Mouse (Mus musculus) layer of hippocampus, postnatal 25 days (tissue): ENCODE results near the gene Susd6. TPM values are rescaled to one million over a fixed set of nuclear protein-coding genes. Genes with fewer than 3 reads are reported as not detected.
"Not testable (repeated sequence)": the region's sequence is repeated elsewhere in the genome, so short reads cannot be mapped to it uniquely, and the experiment has no call there.

Source experiments
- DNase-seq, 2 experiments: peaks; one replicate each; pipeline ENCODE4 v3.0.0; 2022; ENCODE audit warnings: mixed read lengths in 2 of 2, low spot score in 1 of 2; ENCODE audit errors: extremely low spot score in 1 of 2
- total RNA-seq, 2 experiments: library from RNA; stranded (reverse); gene quantifications; 2 replicates each; pipeline ENCODE4 v1.2.3; 2021

The Susd6 gene
- total RNA-seq, 2 experiments from 2014 or later: 59.9 to 64.5 TPM

DNA sequence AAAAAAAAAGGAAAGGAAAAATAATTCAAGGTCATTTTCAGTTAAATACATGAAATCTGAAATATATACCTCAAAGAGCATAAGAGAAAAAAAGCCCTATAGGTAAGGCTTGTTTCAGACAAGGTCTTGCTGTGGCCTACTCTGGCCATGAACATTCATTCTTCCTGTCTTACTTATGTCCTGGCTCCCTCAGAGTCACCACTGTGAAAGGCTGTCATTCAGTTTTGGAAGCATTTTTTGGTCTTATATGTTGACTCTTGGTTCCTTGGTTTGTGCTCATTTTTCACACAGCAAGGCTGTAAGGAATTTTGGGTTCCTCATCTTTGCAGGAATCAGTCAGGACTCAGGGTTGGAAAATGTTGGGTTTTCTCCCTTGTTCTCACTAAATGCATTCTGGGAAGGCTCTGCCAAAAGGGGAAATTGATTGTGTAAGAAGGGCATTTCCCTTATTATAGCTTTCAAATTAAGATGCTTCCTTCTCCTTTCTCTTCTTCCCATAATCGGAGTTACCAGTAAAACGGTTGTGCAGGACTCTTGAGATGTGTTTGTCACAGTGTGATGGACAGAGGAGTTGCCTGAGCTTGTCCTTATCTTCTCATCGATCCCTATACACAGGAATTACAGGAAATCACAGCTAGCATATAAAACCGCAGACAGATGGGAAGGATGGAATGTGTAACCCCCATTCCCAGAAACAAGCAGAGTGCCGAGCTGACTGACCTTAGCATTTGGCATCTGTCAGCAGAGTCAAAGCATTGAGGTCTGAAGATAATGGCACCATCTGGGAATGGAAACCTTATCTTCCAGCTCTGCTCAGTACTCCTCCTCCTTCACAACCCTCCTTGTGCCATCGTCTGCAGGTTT lies 21.6 kb downstream of the Susd6 start:
- no peak for DNase-seq

- DNase-seq: no peak
Measured at GRCm38 (mm10) chr12:80812510-80812820, 22.2 kb downstream of the Susd6 start.

- DNase-seq: no peak
Measured at GRCm38 (mm10) chr12:80813456-80813855, 23.1 kb downstream of the Susd6 start.

DNA sequence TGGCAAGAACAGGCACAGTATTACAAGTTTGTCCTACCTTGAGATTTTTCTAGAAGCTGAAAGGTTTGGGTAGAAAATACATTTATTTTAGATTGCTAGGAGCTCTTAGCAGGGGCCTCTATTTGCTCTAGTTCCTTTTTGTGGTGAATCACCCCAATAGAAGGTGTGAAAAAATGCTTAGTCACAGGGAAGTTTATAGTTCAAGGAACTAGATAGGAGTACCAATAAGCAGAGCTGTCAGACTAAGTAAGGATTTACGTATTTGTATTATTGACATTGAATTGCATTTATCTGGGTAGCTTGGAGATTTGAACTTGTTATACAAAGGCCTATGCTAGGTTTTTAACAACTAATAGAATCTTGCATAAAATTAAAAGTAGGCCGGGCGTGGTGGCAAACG lies 23.6 kb downstream of the Susd6 start:
- DNase-seq: no peak

DNA sequence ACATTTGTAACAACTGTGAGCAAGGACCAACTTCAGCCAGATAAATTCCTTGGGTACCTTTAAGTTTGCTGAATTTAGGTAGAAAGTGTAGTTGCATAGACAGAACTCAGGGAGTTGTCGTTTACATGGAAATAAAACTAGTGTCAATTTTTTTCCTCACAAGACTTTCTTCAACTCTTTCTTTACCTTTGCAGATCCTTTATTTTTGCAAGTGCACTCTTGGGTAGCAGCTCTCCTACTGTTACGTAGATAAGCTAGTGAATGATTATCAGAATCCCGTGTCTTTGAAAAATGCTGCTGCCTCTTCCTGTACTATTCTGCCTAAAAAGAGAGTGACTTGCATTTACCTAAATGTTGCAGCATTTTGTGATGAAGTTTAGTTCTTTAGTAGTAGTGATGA lies 24.2 kb downstream of the Susd6 start:
- no peak for DNase-seq

DNA sequence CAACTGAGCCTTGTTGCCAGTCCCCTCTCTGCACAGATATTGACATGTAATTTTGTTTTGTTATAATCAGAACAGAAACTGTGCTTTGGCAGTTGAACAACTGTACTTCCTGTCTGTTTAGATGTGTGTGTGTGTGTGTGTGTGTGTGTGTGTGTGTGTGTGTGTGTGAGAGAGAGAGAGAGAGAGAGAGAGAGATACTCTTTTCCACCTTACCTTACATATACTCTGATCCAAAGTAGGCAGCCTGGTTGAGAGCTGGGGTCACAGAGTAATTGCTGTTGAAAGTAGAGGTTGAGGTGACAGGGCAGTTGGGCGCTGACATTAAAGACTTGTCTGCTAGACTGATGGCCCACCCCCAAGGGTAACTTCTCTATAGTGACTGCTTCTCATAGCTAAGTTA lies 25.0 kb downstream of the Susd6 start:
- DNase-seq: no peak

DNA sequence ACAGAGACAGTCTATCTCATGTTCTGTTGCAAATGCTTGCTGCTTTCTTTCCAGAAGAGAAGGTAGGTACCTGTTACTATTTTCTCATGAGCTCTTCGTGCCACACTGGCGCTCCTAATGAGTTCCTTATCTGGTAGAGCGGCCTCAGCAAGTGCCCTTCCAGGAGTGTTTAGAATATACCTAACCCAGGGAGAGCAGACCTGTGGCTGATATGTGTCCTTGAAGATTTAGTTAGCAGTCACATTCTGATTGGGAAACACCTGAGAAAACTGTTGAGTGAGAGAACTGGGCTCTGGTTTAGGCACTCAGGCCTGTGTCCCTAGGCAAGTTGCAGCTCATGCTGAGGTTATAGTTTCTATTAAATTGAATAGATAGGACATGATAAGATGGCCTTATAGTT lies 25.6 kb downstream of the Susd6 start:
- DNase-seq: no peak

GRCm38 (mm10) chr12:80816380-80817086 lies 26.2 kb downstream of the Susd6 start:
- DNase-seq: no peak

GRCm38 (mm10) chr12:80817697-80818235 lies 27.5 kb downstream of the Susd6 start:
- no peak for DNase-seq

- not testable (repeated sequence) for DNase-seq
Measured at GRCm38 (mm10) chr12:80819020-80819419, 28.7 kb downstream of the Susd6 start.

DNA sequence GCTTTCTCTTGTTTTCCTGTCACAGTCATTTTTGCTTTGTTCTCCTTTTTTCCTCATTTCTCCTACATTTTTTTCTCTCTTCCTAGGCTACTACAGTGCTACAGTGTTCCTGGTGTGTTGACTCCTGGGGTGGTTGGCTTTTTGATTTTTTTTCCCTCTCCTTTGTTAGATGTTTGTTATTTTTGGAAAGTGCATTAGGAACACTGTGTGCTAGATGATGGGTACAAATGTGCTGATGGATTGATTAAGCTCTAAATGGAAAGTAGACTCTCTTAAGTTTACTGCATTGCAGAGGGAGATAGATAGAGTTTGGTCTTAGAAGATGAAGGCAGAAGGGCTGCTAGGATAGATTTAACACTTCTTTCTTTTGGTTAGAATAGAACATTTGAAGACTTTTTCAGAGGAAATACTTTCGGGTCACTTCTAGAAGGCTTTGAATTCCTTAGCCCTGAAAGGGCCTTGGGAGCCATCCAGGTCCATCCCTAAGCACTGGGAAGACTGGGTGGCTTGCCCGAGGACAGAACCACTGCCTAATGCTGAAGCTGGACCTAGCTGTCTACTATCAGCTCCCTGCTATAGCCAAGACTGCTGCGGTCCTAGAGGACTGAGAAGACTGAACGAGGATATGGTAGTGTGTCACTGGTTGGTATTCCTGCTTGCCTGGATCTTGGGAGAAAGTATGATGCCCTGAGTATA lies 31.1 kb downstream of the Susd6 start:
- DNase-seq: no peak

- DNase-seq: no peak
Measured at GRCm38 (mm10) chr12:80822533-80822932, 32.2 kb downstream of the Susd6 start.

DNA sequence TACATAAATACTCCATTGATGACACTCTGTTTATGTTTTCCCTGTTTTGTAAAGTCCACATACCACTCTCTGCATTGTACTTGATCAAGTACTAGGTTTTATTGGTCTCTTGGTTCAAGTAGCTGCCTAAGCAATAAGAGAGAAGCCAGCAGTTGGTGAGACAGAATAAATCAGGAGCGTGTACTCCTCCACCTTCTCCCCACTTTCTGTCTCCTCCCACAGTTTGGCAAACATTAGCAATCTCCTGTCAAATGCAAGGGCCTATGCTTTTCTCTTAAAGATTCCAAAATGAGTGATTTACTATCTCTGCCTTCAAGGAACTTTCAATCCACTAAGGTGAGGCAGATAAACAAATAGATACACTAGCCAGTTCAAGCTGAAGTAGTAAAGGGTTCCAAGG lies 33.9 kb downstream of the Susd6 start:
- DNase-seq: no peak

DNA sequence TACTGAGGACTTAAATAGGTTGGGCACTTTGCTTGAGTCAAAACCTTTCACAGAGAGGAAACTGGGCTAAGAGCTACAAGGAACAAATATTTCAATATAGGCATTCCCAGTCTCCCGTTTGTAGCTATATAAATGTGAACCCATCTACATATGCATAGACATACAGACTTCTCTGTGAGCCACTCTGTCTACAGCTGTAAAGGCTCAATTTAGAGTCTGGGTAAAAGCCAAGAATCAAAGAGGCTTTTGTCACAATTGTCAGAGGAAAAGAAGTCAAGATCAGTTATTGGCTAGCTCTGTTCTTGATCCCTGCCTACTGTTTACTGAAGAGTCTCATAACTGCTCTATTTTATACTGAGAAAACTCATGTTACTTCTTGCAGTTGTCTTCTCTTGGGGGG lies 36.1 kb downstream of the Susd6 start:
- no peak for DNase-seq

GRCm38 (mm10) chr12:80827464-80828015 lies 37.2 kb downstream of the Susd6 start:
- DNase-seq: peak in 1 of 2 experiments; percentile 35

DNA sequence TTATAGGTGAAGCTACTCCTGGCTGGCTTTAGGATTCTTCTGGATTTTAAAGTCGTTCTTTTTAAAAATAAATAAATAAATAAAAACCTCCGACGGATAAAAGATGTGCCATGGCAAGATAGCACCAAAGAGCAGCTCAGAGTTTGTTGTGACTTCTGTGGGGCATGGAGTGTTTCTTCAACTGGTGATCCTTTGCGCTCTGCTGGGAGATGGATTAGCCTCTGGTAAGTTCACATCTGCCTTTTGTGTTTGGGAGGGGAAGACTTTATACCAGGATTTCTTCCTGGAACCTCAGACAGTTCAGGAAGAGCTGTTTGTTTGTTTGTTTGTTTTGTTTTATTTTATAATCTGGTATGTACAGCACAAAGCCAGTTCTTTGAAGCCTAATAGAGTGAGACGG lies 37.7 kb downstream of the Susd6 start:
- DNase-seq: no peak

GRCm38 (mm10) chr12:80828951-80829350 lies 38.6 kb downstream of the Susd6 start:
- no peak for DNase-seq

DNA sequence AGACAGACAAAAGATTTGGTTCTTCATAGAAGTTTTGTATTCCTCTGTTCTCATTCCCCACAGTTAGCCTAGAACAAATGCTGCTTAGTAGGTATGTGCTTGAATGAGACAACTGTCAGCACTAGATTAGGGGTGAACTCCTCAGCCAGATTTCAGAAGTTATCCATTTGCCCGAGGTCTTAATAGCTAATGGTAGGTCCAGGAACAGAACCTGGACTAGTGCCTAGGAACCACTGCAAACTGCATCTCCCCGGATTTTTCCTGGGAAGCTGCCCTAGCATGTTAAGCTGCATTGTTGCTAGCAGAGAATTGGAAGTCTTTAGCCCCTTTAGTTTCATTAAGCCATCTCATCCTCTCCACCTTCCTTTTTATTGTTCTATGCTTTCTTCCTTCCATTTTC lies 39.9 kb downstream of the Susd6 start:
- no peak for DNase-seq

DNA sequence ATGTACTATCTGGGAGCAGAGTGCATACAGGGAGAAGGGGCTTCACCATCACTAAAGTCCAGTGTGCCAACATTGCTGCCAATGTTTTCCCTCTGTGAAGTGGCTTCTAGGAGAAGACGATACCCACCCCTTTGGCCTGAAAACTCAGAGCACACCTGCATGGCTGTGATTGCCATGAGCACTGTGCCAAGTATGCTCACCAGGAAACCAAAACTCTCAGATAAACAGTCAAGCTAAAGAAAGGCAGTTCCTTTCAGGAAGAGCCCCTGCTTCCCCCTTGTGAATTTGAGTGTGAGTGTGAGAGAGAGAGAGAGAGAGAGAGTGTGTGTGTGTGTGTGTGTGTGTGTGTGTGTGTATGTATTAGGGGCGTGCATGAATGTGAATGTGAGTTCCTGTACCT lies 40.5 kb downstream of the Susd6 start:
- no peak for DNase-seq

- no peak for DNase-seq
Measured at GRCm38 (mm10) chr12:80832313-80832712, 42.0 kb downstream of the Susd6 start.

DNA sequence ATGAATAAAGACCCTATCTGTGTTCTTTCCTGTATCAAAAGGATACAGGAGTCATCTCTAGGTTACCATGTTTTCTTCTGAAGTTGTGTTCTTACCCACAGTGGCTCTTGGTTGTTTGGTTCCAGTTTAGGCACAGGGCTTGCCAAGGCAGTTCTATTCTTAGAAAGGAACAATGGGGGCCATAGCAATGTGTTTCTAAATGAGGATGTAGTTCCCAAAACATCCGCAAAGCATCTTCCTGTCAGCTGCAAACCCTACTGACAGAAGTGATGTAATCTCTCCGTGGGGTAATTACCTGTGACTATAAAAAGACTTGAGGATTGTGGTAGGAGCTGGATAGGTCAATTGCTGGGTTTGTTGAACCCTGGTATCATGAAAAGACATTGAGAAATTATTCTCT lies 43.2 kb downstream of the Susd6 start:
- DNase-seq: no peak
